Mouse (Mus musculus): Measurements from ENCODE around the gene Kif14.

- TF ChIP-seq POLR2A (IDR thresholded peaks at IDR 0.05; ENCODE audit: control insufficient read depth, extremely low read depth, insufficient read depth, low read length, poor library complexity) (no peak), CTCF (IDR thresholded peaks at IDR 0.05; ENCODE audit: borderline replicate concordance, control insufficient read depth, extremely low read depth, insufficient read depth, low read length, poor library complexity) (no peak)
These were observed 104.1 kb downstream of the Kif14 start for GRCm38 (mm10) chr1:136570298-136570653.

Data from thymus, adult 2 months (tissue).